Mouse (Mus musculus) lung, embryonic 14.5 days (tissue): Measurements from ENCODE around the gene Hnrnpm. TPM values are rescaled to one million over a fixed set of nuclear protein-coding genes. Genes with fewer than 3 reads are reported as not detected.

Experiments used
- ATAC-seq: fragments of 200-750 bp; cut with Nextera tagmentation; 2 replicates; pipeline ENCODE4 v1.8.0; 2017; ENCODE audit warnings: mild to moderate bottlenecking, moderate TSS enrichment, moderate library complexity; ENCODE audit not compliant: insufficient read depth
- DNase-seq: peaks from one replicate; pipeline ENCODE4 v3.0.0-alpha.2; 2015
- H3K27ac ChIP-seq: fragments of 300-500 bp; sonication (generic); 2 replicates; pipeline ENCODE4 v1.5.1; 2014; ENCODE audit warnings: low read depth, mild to moderate bottlenecking, moderate library complexity
- H3K27me3 ChIP-seq: fragments of 300-500 bp; sonication (generic); 2 replicates; pipeline ENCODE4 v1.6.1; 2014; ENCODE audit warnings: low read length, control low read depth; ENCODE audit not compliant: insufficient read depth
- H3K36me3 ChIP-seq: fragments of 300-500 bp; sonication (generic); 2 replicates; pipeline ENCODE4 v1.6.1; 2014; ENCODE audit warnings: control low read depth; ENCODE audit not compliant: insufficient read depth
- H3K4me1 ChIP-seq: fragments of 300-500 bp; sonication (generic); 2 replicates; pipeline ENCODE4 v1.6.1; 2014; ENCODE audit warnings: antibody characterized with exemption, control low read depth; ENCODE audit not compliant: insufficient read depth
- H3K4me2 ChIP-seq: fragments of 300-500 bp; sonication (generic); 2 replicates; pipeline ENCODE4 v1.6.1; 2014; ENCODE audit warnings: mild to moderate bottlenecking
- H3K4me3 ChIP-seq: fragments of 300-500 bp; sonication (generic); 2 replicates; pipeline ENCODE4 v1.5.1; 2014; ENCODE audit warnings: low read depth, low read length
- H3K9ac ChIP-seq: fragments of 300-500 bp; sonication (generic); 2 replicates; pipeline ENCODE4 v1.6.1; 2014
- H3K9me3 ChIP-seq: fragments of 300-500 bp; sonication (generic); 2 replicates; pipeline ENCODE4 v1.6.1; 2016; ENCODE audit warnings: low read depth, low read length, control low read depth
- CTCF ChIP-seq: IDR thresholded peaks from 2 replicates; pipeline ENCODE4 v1.5.1; 2016; ENCODE audit warnings: antibody characterized with exemption, low read depth
- WGBS: fragments of 180-500 bp; shearing (Covaris S2); extraction: QIAGEN DNeasy Blood & Tissue Kit; methylation state at CpG from one replicate; pipeline ENCODE4 v1.1.7; 2014; 5-methylcytosine and 5-hydroxymethylcytosine counted together
- polyA plus RNA-seq: library from polyadenylated mRNA; unstranded; fragments of >200 nt; fragmentation: Nextera tagmentation; extraction: Ambion mirVana; gene quantifications from 2 replicates; pipeline ENCODE4 v1.2.1, GENCODE M21; 2014

Gene Hnrnpm
- polyA plus RNA-seq, 1 experiment from 2014 or later: 407 TPM

- no peak within 1 kb of the TSS; the same call in 1 of the 2 replicates for H3K27ac ChIP-seq
- no peaks in the 10 kb centered on the region for H3K36me3 ChIP-seq
- no peaks in the 10 kb centered on the region for H3K9me3 ChIP-seq
- ATAC-seq: peak; percentile 100
- under 1% methylated on average over 46 of the region's 46 CpGs for WGBS
- H3K4me2 ChIP-seq: peak within 1 kb of the TSS; percentile 86
- H3K4me3 ChIP-seq: peak within 1 kb of the TSS; percentile 77
- H3K27me3 ChIP-seq: no peaks in the 10 kb centered on the region
- peak within 1 kb of the TSS; percentile 65 for H3K9ac ChIP-seq
- peak; percentile 99 for DNase-seq
- TF ChIP-seq CTCF: no peak
- no peaks in the 10 kb centered on the region for H3K4me1 ChIP-seq
Measured at GRCm38 (mm10) chr17:33718384-33718881, 31.8 kb upstream of the Hnrnpm start, which contains the start of gene March2. Gene March2 (minus strand): TSS chr17:33718670.

- ATAC-seq (no peak), DNase-seq (no peak)
- no peaks in the 10 kb centered on the region for H3K4me1 ChIP-seq
- H3K27me3 ChIP-seq: no peaks in the 10 kb centered on the region
- H3K4me2 ChIP-seq: peak overlapping the region; percentile 86
- TF ChIP-seq CTCF: no peak
- H3K4me3 ChIP-seq: peak overlapping the region; percentile 77
- WGBS: 6% methylated on average over 8 of the region's 8 CpGs
- no peak overlapping the region; the same call in 1 of the 2 replicates for H3K27ac ChIP-seq
- no peaks in the 10 kb centered on the region for H3K9me3 ChIP-seq
- peak overlapping the region; percentile 65 for H3K9ac ChIP-seq
- H3K36me3 ChIP-seq: no peaks in the 10 kb centered on the region
Measured at GRCm38 (mm10) chr17:33717982-33718381, 31.3 kb upstream of the Hnrnpm start.

- no peak overlapping the region for H3K4me3 ChIP-seq
- no peaks in the 10 kb centered on the region for H3K27me3 ChIP-seq
- no peak overlapping the region; the same call in 1 of the 2 replicates for H3K4me2 ChIP-seq
- WGBS: 100% methylated on average over 1 of the region's 1 CpGs
- ATAC-seq (no peak), DNase-seq (no peak)
- no peak overlapping the region for H3K9ac ChIP-seq
- no peaks in the 10 kb centered on the region for H3K36me3 ChIP-seq
- no peaks in the 10 kb centered on the region for H3K9me3 ChIP-seq
- H3K4me1 ChIP-seq: no peaks in the 10 kb centered on the region
- H3K27ac ChIP-seq: no peak overlapping the region
- TF ChIP-seq CTCF: no peak
Measured at GRCm38 (mm10) chr17:33717246-33717645, 30.6 kb upstream of the Hnrnpm start.

GRCm38 (mm10) chr17:33714779-33715178 is 28.1 kb upstream of the Hnrnpm start:
- Histone ChIP-seq H3K9ac (no peak overlapping the region), H3K4me1 (no peaks in the 10 kb centered on the region), H3K27ac (no peak overlapping the region), H3K4me3 (no peak overlapping the region), H3K4me2 (peak overlapping the region; percentile 7; the same call in 1 of the 2 replicates), H3K36me3 (no peaks in the 10 kb centered on the region), H3K9me3 (no peaks in the 10 kb centered on the region), H3K27me3 (no peaks in the 10 kb centered on the region)
- WGBS: 76% methylated on average over 1 of the region's 1 CpGs
- no peak for DNase-seq
- no peak for TF ChIP-seq CTCF
- no peak for ATAC-seq

- Histone ChIP-seq H3K27ac (no peak overlapping the region; the same call in 1 of the 2 replicates), H3K36me3 (0 out of 2 replicates have a peak, but pooled peaks cover 11% of the 10 kb centered on the region), H3K9ac (no peak overlapping the region), H3K9me3 (no peaks in the 10 kb centered on the region), H3K27me3 (no peaks in the 10 kb centered on the region), H3K4me1 (no peaks in the 10 kb centered on the region), H3K4me3 (no peak overlapping the region; the same call in 1 of the 2 replicates), H3K4me2 (peak overlapping the region; percentile 33; the same call in 1 of the 2 replicates)
- no peak for TF ChIP-seq CTCF
- ATAC-seq (no peak), DNase-seq (no peak)
- 65% methylated on average over 5 of the region's 5 CpGs for WGBS
Measured at GRCm38 (mm10) chr17:33713271-33713670, 26.6 kb upstream of the Hnrnpm start.

- no peaks in the 10 kb centered on the region for H3K4me1 ChIP-seq
- TF ChIP-seq CTCF: no peak
- H3K9ac ChIP-seq: no peak overlapping the region
- peaks cover 23% of the 10 kb centered on the region; the same call in 1 of the 2 replicates for H3K36me3 ChIP-seq
- ATAC-seq (no peak), DNase-seq (no peak)
- H3K4me3 ChIP-seq: no peak overlapping the region
- H3K9me3 ChIP-seq: no peaks in the 10 kb centered on the region
- H3K27me3 ChIP-seq: no peaks in the 10 kb centered on the region
- H3K4me2 ChIP-seq: no peak overlapping the region
- no peak overlapping the region for H3K27ac ChIP-seq
- WGBS: 77% methylated on average over 3 of the region's 3 CpGs
Measured at GRCm38 (mm10) chr17:33709834-33710233, 23.2 kb upstream of the Hnrnpm start.

- H3K4me2 ChIP-seq: no peak overlapping the region
- ATAC-seq: no peak
- H3K27ac ChIP-seq: no peak overlapping the region
- TF ChIP-seq CTCF: no peak
- no peaks in the 10 kb centered on the region for H3K9me3 ChIP-seq
- H3K9ac ChIP-seq: no peak overlapping the region
- H3K4me1 ChIP-seq: no peaks in the 10 kb centered on the region
- WGBS: 85% methylated on average over 9 of the region's 9 CpGs
- no peak for DNase-seq
- H3K27me3 ChIP-seq: no peaks in the 10 kb centered on the region
- H3K36me3 ChIP-seq: peaks cover 16% of the 10 kb centered on the region; the same call in 1 of the 2 replicates
- H3K4me3 ChIP-seq: no peak overlapping the region
Measured at GRCm38 (mm10) chr17:33703091-33703490, 16.4 kb upstream of the Hnrnpm start.

GRCm38 (mm10) chr17:33702178-33702577 is 15.5 kb upstream of the Hnrnpm start:
- Histone ChIP-seq H3K36me3 (peaks cover 11% of the 10 kb centered on the region; the same call in 1 of the 2 replicates), H3K4me1 (no peaks in the 10 kb centered on the region), H3K9me3 (no peaks in the 10 kb centered on the region), H3K4me3 (no peak overlapping the region), H3K9ac (no peak overlapping the region), H3K27ac (no peak overlapping the region), H3K4me2 (no peak overlapping the region), H3K27me3 (no peaks in the 10 kb centered on the region)
- WGBS: 62% methylated on average over 1 of the region's 1 CpGs
- no peak for TF ChIP-seq CTCF
- ATAC-seq (no peak), DNase-seq (no peak)
